ENCODE assay signal across 8 mouse cellular contexts in the genomic region with DNA sequence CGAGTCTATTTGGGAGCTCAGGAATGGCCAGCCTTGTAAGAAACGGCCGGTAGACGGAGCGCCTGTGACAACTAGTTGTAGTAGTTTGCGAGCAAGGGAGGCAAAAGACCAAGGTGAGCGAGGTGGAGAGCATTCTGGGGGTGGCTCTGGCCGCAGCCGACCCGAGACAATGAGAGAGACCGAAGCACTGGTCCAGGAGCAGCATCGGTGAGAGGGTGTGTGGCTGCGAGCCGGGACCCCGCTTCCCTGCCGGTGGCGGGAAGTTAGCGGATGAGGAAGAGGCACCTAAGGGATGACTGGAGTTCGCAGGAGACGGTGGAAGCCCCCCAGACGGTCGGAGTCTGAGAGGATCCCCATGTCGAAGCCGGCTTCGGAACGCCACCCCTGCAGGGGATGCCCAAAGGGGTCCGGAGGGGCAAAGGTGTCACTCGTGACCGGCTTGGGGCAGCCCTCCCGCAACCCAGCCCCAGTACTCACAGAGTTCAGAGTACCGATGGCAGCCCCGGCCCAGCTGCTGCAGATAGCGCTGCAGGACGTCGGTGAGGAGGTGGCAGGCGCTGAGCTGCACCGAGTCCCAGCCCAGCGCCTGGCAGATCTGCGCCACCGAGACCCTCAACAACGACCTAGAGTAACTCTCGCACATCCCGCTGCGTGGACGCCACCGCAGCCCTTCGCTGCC. TPM values are rescaled to one million over a fixed set of nuclear protein-coding genes. Genes with fewer than 3 reads are reported as not detected.
A peak's percentile ranks its signal among the peaks of the same experiment; 100 is the strongest.
DNase-seq lines count a peak whose midpoint lies in the region; ATAC-seq and TF ChIP-seq lines count a peak whose summit lies in the region.

No protein-coding gene starts in this region.

- DNase-seq in gastrocnemius, adult 2 months = peak; percentile 51
- no peak for DNase-seq in gastrocnemius, postnatal 25 days
- peak; percentile 35 for DNase-seq in R1 (ENCODE audit: low read depth, low spot score)
- peak; percentile 42 for DNase-seq in embryo, embryonic 9.5 days (ENCODE audit: extremely low spot score)
- DNase-seq in kidney, postnatal 25 days = peak; percentile 52 to 62

- peak overlapping the region; percentile 92 for H3K9ac ChIP-seq in heart, embryonic 16.5 days (ENCODE audit: low read length)

- WGBS in heart, embryonic 16.5 days = under 1% methylated on average over 47 of the region's 47 CpGs
- under 1% methylated on average over 47 of the region's 47 CpGs for WGBS in small intestine, adult 2 months

- peak overlapping the region; percentile 92 for H3K27ac ChIP-seq in gastrocnemius, adult 2 months
- H3K27ac ChIP-seq in heart, embryonic 16.5 days (ENCODE audit: low read length) = peak overlapping the region; percentile 11
- H3K27ac ChIP-seq in small intestine, adult 2 months (ENCODE audit: insufficient read depth, low read depth, low read length) = no peak overlapping the region

- H3K4me1 ChIP-seq in heart, embryonic 16.5 days (ENCODE audit: control insufficient read depth, insufficient read depth, low read length) = peaks cover 10% of the 10 kb centered on the region
- no peaks in the 10 kb centered on the region; the same call in 1 of the 2 replicates for H3K4me1 ChIP-seq in small intestine, adult 2 months (ENCODE audit: control insufficient read depth, insufficient read depth, insufficient read length, low read length)

- no peak for TF ChIP-seq POLR2A in small intestine, adult 2 months (IDR thresholded peaks at IDR 0.05; ENCODE audit: low read depth, low read length)

- H3K36me3 ChIP-seq in heart, embryonic 16.5 days (ENCODE audit: control insufficient read depth, insufficient read depth) = no peaks in the 10 kb centered on the region
- no peaks in the 10 kb centered on the region for H3K36me3 ChIP-seq in small intestine, adult 2 months (ENCODE audit: control insufficient read depth, insufficient read depth, low read length)

- H3K9me3 ChIP-seq in heart, embryonic 16.5 days (replicated peaks; ENCODE audit: control insufficient read depth, low read length) = no peaks in the 10 kb centered on the region

- ATAC-seq in heart, embryonic 16.5 days (replicated peaks; ENCODE audit: extremely low read depth, insufficient read depth, low FRiP score) = peak; percentile 68
- ATAC-seq in megakaryocyte-erythroid progenitor cell, adult 5-6 weeks (replicated peaks; ENCODE audit: low FRiP score, low TSS enrichment, poor library complexity, severe bottlenecking) = peak; percentile 55

- peak; percentile 18; the same call in 1 of the 2 replicates for TF ChIP-seq CTCF in gastrocnemius, adult 2 months (IDR thresholded peaks at IDR 0.05)
- peak; percentile 19; the same call in 1 of the 2 replicates for TF ChIP-seq CTCF in small intestine, adult 2 months (IDR thresholded peaks at IDR 0.05; ENCODE audit: extremely low read depth, insufficient read length, insufficient replicate concordance, low read depth, low read length)

- H3K4me3 ChIP-seq in gastrocnemius, adult 2 months = peak overlapping the region; percentile 100
- H3K4me3 ChIP-seq in heart, embryonic 16.5 days (ENCODE audit: low read length) = peak overlapping the region; percentile 94
- H3K4me3 ChIP-seq in small intestine, adult 2 months (ENCODE audit: low read depth, low read length) = peak overlapping the region; percentile 91

- intact Hi-C loops in gastrocnemius, adult 2 months (cut with DNase I) = no loop called here

- H3K27me3 ChIP-seq in heart, embryonic 16.5 days (ENCODE audit: control insufficient read depth, insufficient read depth, low read length) = no peaks in the 10 kb centered on the region
- H3K27me3 ChIP-seq in small intestine, adult 2 months (ENCODE audit: control insufficient read depth, insufficient read depth, low read length) = no peaks in the 10 kb centered on the region

- peak overlapping the region; percentile 80 for H3K4me2 ChIP-seq in heart, embryonic 16.5 days (ENCODE audit: low read depth, low read length)

RNA-seq across cellular contexts. Expression of a gene that starts 0.5 kb away (rescaled TPM):
- 10 to 100 TPM; 10.0 to 12.2 TPM for total RNA-seq in gastrocnemius, adult 2 months (2021)
- total RNA-seq in gastrocnemius, postnatal 25 days (2021) = 1 to 10 TPM; 6.4 to 7.6 TPM
- 7.5 and 8.3 TPM in 2 replicates for polyA plus RNA-seq in heart, embryonic 16.5 days (2015; fragmentation: Nextera tagmentation; extraction: Ambion mirVana)
- total RNA-seq in megakaryocyte-erythroid progenitor cell, adult 5-6 weeks (2014; fragmentation: Nextera tagmentation) = 13.8 and 19.1 TPM in 2 replicates
- 9.8 and 10.1 TPM in 2 replicates for total RNA-seq in megakaryocyte-erythroid progenitor cell, adult 5-6 weeks (2017)
- 2.2 and 6.9 TPM in 2 replicates for polyA plus RNA-seq in small intestine, adult 2 months (2012; rRNA removed)

RNA-seq across cellular contexts. Expression of a gene that starts 32.4 kb away (rescaled TPM):
- 100 to 1,000 TPM; 773 to 991 TPM for total RNA-seq in gastrocnemius, adult 2 months (2021)
- total RNA-seq in gastrocnemius, postnatal 25 days (2021) = 100 to 1,000 TPM; 828 to 842 TPM
- polyA plus RNA-seq in heart, embryonic 16.5 days (2015; fragmentation: Nextera tagmentation; extraction: Ambion mirVana) = 1,497 and 1,501 TPM in 2 replicates
- 449 and 461 TPM in 2 replicates for total RNA-seq in megakaryocyte-erythroid progenitor cell, adult 5-6 weeks (2014; fragmentation: Nextera tagmentation)
- 496 and 499 TPM in 2 replicates for total RNA-seq in megakaryocyte-erythroid progenitor cell, adult 5-6 weeks (2017)
- 308 and 559 TPM in 2 replicates for polyA plus RNA-seq in small intestine, adult 2 months (2012; rRNA removed)

RNA-seq across cellular contexts. Expression of a gene that starts 32.5 kb away (rescaled TPM):
- 1 to 10 TPM; 6.0 to 6.3 TPM for total RNA-seq in gastrocnemius, adult 2 months (2021)
- total RNA-seq in gastrocnemius, postnatal 25 days (2021) = 1 to 10 TPM; 5.0 to 6.1 TPM
- polyA plus RNA-seq in heart, embryonic 16.5 days (2015; fragmentation: Nextera tagmentation; extraction: Ambion mirVana) = 21.3 and 22.5 TPM in 2 replicates
- total RNA-seq in megakaryocyte-erythroid progenitor cell, adult 5-6 weeks (2014; fragmentation: Nextera tagmentation) = 34.0 and 41.8 TPM in 2 replicates
- total RNA-seq in megakaryocyte-erythroid progenitor cell, adult 5-6 weeks (2017) = 22.2 and 41.9 TPM in 2 replicates
- 0.33 and 2.8 TPM in 2 replicates for polyA plus RNA-seq in small intestine, adult 2 months (2012; rRNA removed)
